Mouse (Mus musculus): Measurements from ENCODE around the gene Srrm4. TPM values are rescaled to one million over a fixed set of nuclear protein-coding genes. Genes with fewer than 3 reads are reported as not detected.

Srrm4 gene
- 23.7 and 25.0 TPM in 2 replicates for polyA plus RNA-seq (2016; fragmentation: Nextera tagmentation; extraction: Ambion mirVana)

DNA sequence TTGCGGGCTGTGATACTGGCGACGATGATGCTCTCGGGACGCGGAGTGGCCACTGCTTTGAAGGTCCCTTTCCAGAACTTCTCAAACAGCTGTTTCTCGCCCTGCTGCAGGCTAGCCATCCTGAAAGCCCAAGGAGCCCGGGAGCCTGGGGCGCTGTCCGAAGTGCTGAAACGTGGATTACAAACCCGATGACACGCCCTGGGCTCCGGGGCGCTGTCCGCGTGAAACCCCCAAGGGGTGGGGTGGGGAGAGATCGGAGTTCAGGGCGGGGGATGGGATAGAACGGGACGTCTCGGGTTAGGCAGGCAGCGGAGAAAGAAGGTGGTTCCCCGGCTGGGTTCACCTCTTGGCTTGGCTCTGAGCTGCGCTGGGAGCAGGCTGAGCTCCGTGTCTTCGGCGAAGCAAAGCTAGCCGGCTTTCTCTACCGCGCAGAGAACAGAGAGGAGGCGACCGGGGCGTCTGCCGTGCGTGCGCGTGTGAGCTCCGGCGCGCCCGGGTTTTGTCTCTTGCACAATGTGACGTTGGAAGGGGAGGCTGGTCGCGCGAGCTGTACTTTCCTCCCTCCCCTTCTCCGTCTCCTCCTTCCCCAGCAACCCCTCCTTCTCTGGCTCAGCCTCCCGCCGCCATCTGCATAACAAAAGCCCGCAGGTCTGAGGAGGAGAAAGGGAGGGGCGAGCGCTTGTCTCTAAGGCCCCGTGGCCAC is at the start of gene Srrm4:
Gene Srrm4 (minus strand): TSS at position 472 of the 703 bp plus-strand sequence.
- H3K4me2 ChIP-seq (replicated peaks), result peak within 1 kb of the TSS; percentile 77
- H3K9me3 ChIP-seq, result no peaks in the 10 kb centered on the region
- H3K4me1 ChIP-seq, result peaks cover 36% of the 10 kb centered on the region
- H3K9ac ChIP-seq, result peak within 1 kb of the TSS; percentile 77
- peak within 1 kb of the TSS; percentile 96 for H3K27ac ChIP-seq
- ATAC-seq (ENCODE audit: low FRiP score, low read depth), result peak; percentile 81
- H3K36me3 ChIP-seq, result no peaks in the 10 kb centered on the region
- H3K4me3 ChIP-seq, result peak within 1 kb of the TSS; percentile 64
- H3K27me3 ChIP-seq (replicated peaks), result peaks cover 3% of the 10 kb centered on the region; the same call in 1 of the 2 replicates
- WGBS, result under 1% methylated on average over 50 of the region's 53 CpGs

GRCm38 (mm10) chr5:116592801-116593430 is 1.3 kb upstream of the Srrm4 start:
- H3K27ac ChIP-seq, result peak overlapping the region; percentile 96
- H3K36me3 ChIP-seq, result no peaks in the 10 kb centered on the region
- peak; percentile 66 for ATAC-seq (ENCODE audit: low FRiP score, low read depth)
- H3K9ac ChIP-seq, result peak overlapping the region; percentile 77; the same call in 1 of the 2 replicates
- H3K4me3 ChIP-seq, result peak overlapping the region; percentile 64
- peak overlapping the region; percentile 77 for H3K4me2 ChIP-seq (replicated peaks)
- no peaks in the 10 kb centered on the region for H3K9me3 ChIP-seq
- under 1% methylated on average over 12 of the region's 12 CpGs for WGBS
- H3K27me3 ChIP-seq (replicated peaks), result peaks cover 3% of the 10 kb centered on the region; the same call in 1 of the 2 replicates
- H3K4me1 ChIP-seq, result peaks cover 23% of the 10 kb centered on the region

DNA sequence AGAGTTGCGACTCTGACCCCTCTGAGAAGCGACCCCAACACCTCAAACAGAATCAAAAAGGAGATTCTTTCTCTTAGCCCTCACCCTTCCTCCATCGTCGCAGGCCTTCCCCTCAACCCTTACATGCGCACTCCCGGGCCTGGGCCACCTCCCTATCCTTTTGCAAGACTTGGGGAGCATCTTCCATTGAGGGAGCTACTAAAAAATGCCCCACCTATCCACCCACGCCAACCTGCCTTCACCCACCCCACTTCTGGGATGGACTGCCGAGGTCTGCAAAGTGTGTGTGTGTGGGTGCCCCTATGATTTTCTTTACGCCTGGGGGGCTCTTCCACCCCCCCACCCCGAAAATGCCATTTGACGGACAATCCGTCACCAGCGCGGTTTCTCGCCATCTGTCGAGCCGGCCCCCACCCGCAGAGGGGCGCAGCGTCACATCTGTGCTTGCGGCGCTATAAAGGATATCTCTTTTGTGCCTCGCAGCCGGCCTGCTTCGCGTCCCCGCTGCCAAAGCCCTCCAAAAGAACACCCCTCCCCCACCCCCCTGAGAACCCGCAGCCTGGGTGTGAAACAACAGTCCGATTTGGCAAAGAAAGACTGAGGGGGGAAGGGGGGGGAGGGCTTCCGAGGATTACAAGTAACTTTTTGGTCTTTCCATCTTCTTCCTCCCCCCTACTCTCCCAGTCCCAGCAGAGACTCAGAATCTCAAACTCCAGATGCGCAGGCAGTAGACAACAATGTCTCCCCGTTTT is 608 bp upstream of the Srrm4 start:
- Histone ChIP-seq H3K4me2 (replicated peaks) (peak overlapping the region; percentile 77), H3K27me3 (replicated peaks) (peaks cover 3% of the 10 kb centered on the region; the same call in 1 of the 2 replicates), H3K27ac (peak overlapping the region; percentile 96), H3K9me3 (no peaks in the 10 kb centered on the region), H3K4me3 (peak overlapping the region; percentile 64), H3K4me1 (peaks cover 28% of the 10 kb centered on the region), H3K36me3 (no peaks in the 10 kb centered on the region), H3K9ac (peak overlapping the region; percentile 77)
- under 1% methylated on average over 32 of the region's 32 CpGs for WGBS
- peak; percentile 78 for ATAC-seq (ENCODE audit: low FRiP score, low read depth)

- H3K27me3 ChIP-seq (replicated peaks), result peaks cover 3% of the 10 kb centered on the region; the same call in 1 of the 2 replicates
- no peak overlapping the region for H3K27ac ChIP-seq
- peak overlapping the region; percentile 64 for H3K4me3 ChIP-seq
- no peak for ATAC-seq (ENCODE audit: low FRiP score, low read depth)
- H3K9me3 ChIP-seq, result no peaks in the 10 kb centered on the region
- H3K4me1 ChIP-seq, result peaks cover 39% of the 10 kb centered on the region
- H3K4me2 ChIP-seq (replicated peaks), result peak overlapping the region; percentile 77
- no peaks in the 10 kb centered on the region for H3K36me3 ChIP-seq
- peak overlapping the region; percentile 77 for H3K9ac ChIP-seq
- 4% methylated on average over 10 of the region's 10 CpGs for WGBS
Measured at GRCm38 (mm10) chr5:116590698-116591097, 919 bp downstream of the Srrm4 start.

DNA sequence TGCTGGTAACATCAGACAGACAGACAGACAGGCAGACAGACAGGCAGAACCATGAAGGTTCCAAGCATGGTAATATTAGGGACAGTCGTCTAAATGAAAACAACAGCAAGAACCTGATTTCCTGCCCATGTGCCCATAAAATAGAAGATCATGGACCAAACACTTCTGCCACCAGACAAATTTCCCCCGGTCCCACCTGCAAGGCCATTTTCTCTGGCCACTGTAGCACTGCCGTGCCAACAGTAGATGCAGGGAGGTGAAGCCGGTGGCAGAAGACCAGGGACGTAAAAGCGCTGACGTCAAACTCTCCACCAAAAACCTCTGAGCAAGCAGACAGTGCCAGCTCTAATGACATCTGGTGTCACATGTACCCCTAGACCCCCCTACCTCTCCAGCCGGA is 2.0 kb downstream of the Srrm4 start:
- no peak overlapping the region for H3K27ac ChIP-seq
- 52% methylated on average over 8 of the region's 8 CpGs for WGBS

DNA sequence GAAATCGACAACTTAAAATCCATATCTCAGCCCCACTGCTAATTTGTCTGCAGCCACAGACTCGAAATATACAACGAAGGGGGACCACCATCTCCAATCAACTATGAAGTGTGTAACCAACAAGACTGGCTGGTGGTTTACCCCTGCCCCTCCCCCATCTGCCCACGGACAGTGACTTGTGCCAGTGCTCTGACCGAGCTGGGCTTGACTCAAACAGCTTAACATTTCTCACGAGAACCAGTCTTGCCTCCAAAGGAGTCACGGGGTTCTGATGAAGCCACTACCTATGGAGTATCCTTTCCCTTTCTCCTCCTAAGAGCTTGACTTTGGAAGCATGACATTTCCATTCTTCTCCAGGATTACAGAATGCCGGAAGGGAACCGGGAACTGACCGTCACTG is 2.8 kb downstream of the Srrm4 start:
- no peak for ATAC-seq (ENCODE audit: low FRiP score, low read depth)
- no peaks in the 10 kb centered on the region for H3K9me3 ChIP-seq
- WGBS, result 47% methylated on average over 10 of the region's 10 CpGs
- H3K36me3 ChIP-seq, result no peaks in the 10 kb centered on the region
- peaks cover 53% of the 10 kb centered on the region for H3K4me1 ChIP-seq
- peak overlapping the region; percentile 77 for H3K4me2 ChIP-seq (replicated peaks)
- peaks cover 3% of the 10 kb centered on the region; the same call in 1 of the 2 replicates for H3K27me3 ChIP-seq (replicated peaks)
- no peak overlapping the region for H3K27ac ChIP-seq
- H3K9ac ChIP-seq, result peak overlapping the region; percentile 77
- H3K4me3 ChIP-seq, result peak overlapping the region; percentile 64

More for the DNA sequence above, 2.0 kb downstream of the Srrm4 start:
- Histone ChIP-seq H3K4me1 (peaks cover 47% of the 10 kb centered on the region), H3K9ac (peak overlapping the region; percentile 77), H3K9me3 (no peaks in the 10 kb centered on the region), H3K4me3 (peak overlapping the region; percentile 64), H3K27me3 (replicated peaks) (peaks cover 3% of the 10 kb centered on the region; the same call in 1 of the 2 replicates), H3K4me2 (replicated peaks) (peak overlapping the region; percentile 77), H3K36me3 (no peaks in the 10 kb centered on the region)
- ATAC-seq (ENCODE audit: low FRiP score, low read depth), result no peak

DNA sequence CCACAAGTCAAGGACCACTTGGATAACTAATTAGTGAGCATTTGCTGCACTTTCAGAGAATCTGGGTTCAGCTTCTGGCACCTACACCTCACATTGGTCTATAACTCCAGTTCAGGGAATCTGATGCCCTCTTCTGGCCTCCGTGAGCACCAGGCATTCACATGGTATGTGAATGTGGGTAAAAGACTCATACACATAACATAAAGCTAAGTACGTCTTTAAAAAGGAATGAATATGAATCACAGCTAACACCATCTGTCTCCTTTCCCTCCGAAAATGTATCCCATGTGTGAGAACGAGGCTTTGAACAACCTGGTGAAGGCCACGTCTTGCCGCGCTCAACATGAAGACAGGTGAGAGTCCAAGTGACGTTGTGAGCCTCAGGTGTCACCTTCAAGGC is 12.1 kb downstream of the Srrm4 start:
- Histone ChIP-seq H3K4me3 (no peak overlapping the region), H3K36me3 (peaks cover 14% of the 10 kb centered on the region), H3K9me3 (peaks cover 7% of the 10 kb centered on the region; the same call in 1 of the 2 replicates), H3K4me1 (peaks cover 22% of the 10 kb centered on the region), H3K4me2 (replicated peaks) (no peak overlapping the region), H3K9ac (no peak overlapping the region), H3K27me3 (replicated peaks) (no peaks in the 10 kb centered on the region), H3K27ac (no peak overlapping the region)
- ATAC-seq (ENCODE audit: low FRiP score, low read depth), result no peak
- WGBS, result 88% methylated on average over 8 of the region's 8 CpGs

- H3K9ac ChIP-seq, result no peak overlapping the region
- no peak overlapping the region for H3K4me2 ChIP-seq (replicated peaks)
- no peak overlapping the region for H3K4me3 ChIP-seq
- H3K27me3 ChIP-seq (replicated peaks), result no peaks in the 10 kb centered on the region
- 83% methylated on average over 5 of the region's 5 CpGs for WGBS
- peaks cover 29% of the 10 kb centered on the region for H3K4me1 ChIP-seq
- H3K27ac ChIP-seq, result no peak overlapping the region
- peaks cover 7% of the 10 kb centered on the region; the same call in 1 of the 2 replicates for H3K9me3 ChIP-seq
- peaks cover 14% of the 10 kb centered on the region for H3K36me3 ChIP-seq
- ATAC-seq (ENCODE audit: low FRiP score, low read depth), result no peak
Measured at GRCm38 (mm10) chr5:116577082-116577481, 14.5 kb downstream of the Srrm4 start.

DNA sequence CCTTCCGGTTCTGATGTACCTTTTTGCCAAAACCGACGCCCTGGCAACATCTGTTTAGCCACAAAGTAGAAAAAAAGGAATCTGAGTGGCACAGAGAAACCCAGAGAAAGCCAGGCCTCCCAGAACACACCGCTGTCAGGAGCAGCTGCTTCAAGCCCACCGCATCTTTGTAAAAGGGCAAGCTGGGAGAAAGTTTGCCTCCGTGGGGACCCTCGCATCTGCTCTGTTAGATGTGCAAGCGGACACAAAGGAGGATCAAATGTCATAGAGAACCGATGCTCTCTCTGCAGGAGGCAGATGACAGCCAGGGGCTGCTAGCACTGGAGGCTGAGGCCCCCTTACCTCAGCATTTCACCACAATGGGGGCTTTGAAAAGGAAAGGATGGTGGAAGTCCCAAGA is 18.3 kb downstream of the Srrm4 start:
- 11% methylated on average over 9 of the region's 9 CpGs for WGBS
- Histone ChIP-seq H3K4me1 (peaks cover 63% of the 10 kb centered on the region), H3K36me3 (peaks cover 10% of the 10 kb centered on the region), H3K4me3 (no peak overlapping the region), H3K9ac (no peak overlapping the region), H3K9me3 (peaks cover 5% of the 10 kb centered on the region; the same call in 1 of the 2 replicates), H3K4me2 (replicated peaks) (peak overlapping the region; percentile 38), H3K27me3 (replicated peaks) (no peaks in the 10 kb centered on the region), H3K27ac (peak overlapping the region; percentile 18; the same call in 1 of the 2 replicates)
- ATAC-seq (ENCODE audit: low FRiP score, low read depth), result no peak; the same call in 1 of the 2 replicates

GRCm38 (mm10) chr5:116571936-116572335 is 19.7 kb downstream of the Srrm4 start:
- Histone ChIP-seq H3K27me3 (replicated peaks) (no peaks in the 10 kb centered on the region), H3K4me3 (no peak overlapping the region), H3K27ac (peak overlapping the region; percentile 84), H3K9ac (no peak overlapping the region), H3K36me3 (no peaks in the 10 kb centered on the region), H3K9me3 (no peaks in the 10 kb centered on the region), H3K4me2 (replicated peaks) (peak overlapping the region; percentile 44), H3K4me1 (peaks cover 63% of the 10 kb centered on the region)
- WGBS, result 44% methylated on average over 3 of the region's 5 CpGs
- no peak for ATAC-seq (ENCODE audit: low FRiP score, low read depth)

- H3K4me2 ChIP-seq (replicated peaks), result peak overlapping the region; percentile 44
- 9% methylated on average over 22 of the region's 22 CpGs for WGBS
- H3K36me3 ChIP-seq, result no peaks in the 10 kb centered on the region
- H3K27ac ChIP-seq, result peak overlapping the region; percentile 84
- H3K4me3 ChIP-seq, result no peak overlapping the region
- peak; percentile 15; the same call in 1 of the 2 replicates for ATAC-seq (ENCODE audit: low FRiP score, low read depth)
- peaks cover 60% of the 10 kb centered on the region for H3K4me1 ChIP-seq
- H3K9ac ChIP-seq, result no peak overlapping the region
- no peaks in the 10 kb centered on the region for H3K27me3 ChIP-seq (replicated peaks)
- H3K9me3 ChIP-seq, result no peaks in the 10 kb centered on the region
Measured at GRCm38 (mm10) chr5:116571232-116571861, 20.3 kb downstream of the Srrm4 start.

All from neural tube, embryonic 12.5 days (tissue).